Mouse (Mus musculus): Measurements from ENCODE around the gene St6galnac3.
A peak's percentile ranks its signal among the peaks of the same experiment; 100 is the strongest.

St6galnac3 gene

GRCm38 (mm10) chr3:153189685-153190467, 535.1 kb downstream of the St6galnac3 start:
- DNase-seq = no peak

GRCm38 (mm10) chr3:153188224-153188623, 536.8 kb downstream of the St6galnac3 start:
- DNase-seq = no peak

- DNase-seq = no peak
Observed at GRCm38 (mm10) chr3:153185117-153185516, 539.9 kb downstream of the St6galnac3 start.

- no peak for DNase-seq
Observed at GRCm38 (mm10) chr3:153181242-153181641, 543.7 kb downstream of the St6galnac3 start.

GRCm38 (mm10) chr3:153176749-153177148, 548.2 kb downstream of the St6galnac3 start:
- DNase-seq = no peak

- no peak for DNase-seq
Observed at GRCm38 (mm10) chr3:153176325-153176724, 548.6 kb downstream of the St6galnac3 start.

GRCm38 (mm10) chr3:153174336-153175033, 550.5 kb downstream of the St6galnac3 start:
- DNase-seq = no peak

- no peak for DNase-seq
Observed at GRCm38 (mm10) chr3:153173567-153173966, 551.4 kb downstream of the St6galnac3 start.

- DNase-seq = peak; percentile 58
Observed at GRCm38 (mm10) chr3:153170146-153170545, 554.8 kb downstream of the St6galnac3 start.

- no peak for DNase-seq
Observed at GRCm38 (mm10) chr3:153169744-153170143, 555.2 kb downstream of the St6galnac3 start.

GRCm38 (mm10) chr3:153161676-153162075, 563.3 kb downstream of the St6galnac3 start:
- DNase-seq = no peak

GRCm38 (mm10) chr3:153160683-153161082, 564.3 kb downstream of the St6galnac3 start:
- DNase-seq = no peak

- peak; percentile 20 for DNase-seq
Observed at GRCm38 (mm10) chr3:153148887-153149286, 576.1 kb downstream of the St6galnac3 start.
